Mouse (Mus musculus): ENCODE measurements around the gene Gm14685.
"Not testable (repeated sequence)": the region's sequence is repeated elsewhere in the genome, so short reads cannot be mapped to it uniquely, and the experiment has no call there.

Gene Gm14685

GRCm38 (mm10) chrX:73116747-73117146, at the start of gene Gm14685:
Gene Gm14685 (plus strand): TSS chrX:73117047.
- not testable (repeated sequence) for DNase-seq (ENCODE audit: low read depth, low spot score)

GRCm38 (mm10) chrX:73082267-73083055, 34.4 kb upstream of the Gm14685 start, which contains the start of gene Xlr4a:
Gene Xlr4a (minus strand): TSS chrX:73082478.
- DNase-seq (ENCODE audit: low read depth, low spot score): peak; percentile 67

GRCm38 (mm10) chrX:73096941-73097508, 19.8 kb upstream of the Gm14685 start, which contains the start of gene Xlr3a:
Gene Xlr3a (minus strand): TSS chrX:73097095.
- DNase-seq (ENCODE audit: low read depth, low spot score): peak; percentile 4

GRCm38 (mm10) chrX:73122859-73123829, 6.3 kb downstream of the Gm14685 start:
- not testable (repeated sequence) for DNase-seq (ENCODE audit: low read depth, low spot score)

- DNase-seq (ENCODE audit: low read depth, low spot score): not testable (repeated sequence)
These were observed 26.4 kb downstream of the Gm14685 start for GRCm38 (mm10) chrX:73143218-73143618.

GRCm38 (mm10) chrX:73148496-73148895, 31.6 kb downstream of the Gm14685 start, which contains the start of gene Xlr5b:
Gene Xlr5b (plus strand): TSS chrX:73148796.
- not testable (repeated sequence) for DNase-seq (ENCODE audit: low read depth, low spot score)

GRCm38 (mm10) chrX:73149350-73149749, 32.5 kb downstream of the Gm14685 start, which contains the start of gene DXBay18:
Gene DXBay18 (minus strand): TSS chrX:73149450.
- DNase-seq (ENCODE audit: low read depth, low spot score): not testable (repeated sequence)

GRCm38 (mm10) chrX:73176889-73177288, 60.0 kb downstream of the Gm14685 start, which contains the start of gene Spin2d:
Gene Spin2d (minus strand): TSS chrX:73176989.
- DNase-seq (ENCODE audit: low read depth, low spot score): not testable (repeated sequence)
